Mouse (Mus musculus) yolk sac, embryonic 10.5 days (tissue): ENCODE results near the gene Atf7.

Experiments
- DNase-seq: peaks from one replicate; pipeline ENCODE4 v3.0.0-alpha.2; 2017; ENCODE audit warnings: low spot score

Atf7 gene

GRCm38 (mm10) chr15:102499370-102499769, 125.9 kb downstream of the Atf7 start:
- no peak for DNase-seq

GRCm38 (mm10) chr15:102498322-102498721, 126.9 kb downstream of the Atf7 start:
- no peak for DNase-seq

GRCm38 (mm10) chr15:102487664-102488063, 137.6 kb downstream of the Atf7 start:
- no peak for DNase-seq

DNA sequence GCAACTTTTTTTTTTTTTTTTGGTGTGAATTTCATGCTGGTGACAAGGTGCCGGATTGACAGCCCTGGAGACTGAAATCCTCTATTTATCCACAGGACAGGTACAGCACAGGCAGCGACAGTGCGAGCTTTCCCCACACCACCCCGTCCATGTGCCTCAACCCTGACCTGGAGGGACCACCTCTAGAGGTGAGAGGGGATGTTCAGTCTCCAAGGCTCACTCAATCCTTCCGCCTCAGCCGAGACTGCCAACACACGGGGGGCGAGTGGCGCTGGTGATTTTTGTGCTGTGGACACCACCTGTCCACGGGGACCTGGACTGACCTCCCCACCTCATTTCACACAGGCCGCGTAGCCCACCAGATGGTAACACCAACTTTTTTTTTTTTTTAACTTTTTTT, 139.4 kb downstream of the Atf7 start:
- DNase-seq: no peak

- DNase-seq: no peak
Observed at GRCm38 (mm10) chr15:102483136-102483535, 142.1 kb downstream of the Atf7 start.
